Mouse (Mus musculus) yolk sac, embryonic 10.5 days (tissue): ENCODE data around the gene Esm1.
"Not testable (repeated sequence)": the region's sequence is repeated elsewhere in the genome, so short reads cannot be mapped to it uniquely, and the experiment has no call there.

Experiments
- DNase-seq: peaks from one replicate; pipeline ENCODE4 v3.0.0-alpha.2; 2017; ENCODE audit warnings: low spot score

Esm1 gene

DNA sequence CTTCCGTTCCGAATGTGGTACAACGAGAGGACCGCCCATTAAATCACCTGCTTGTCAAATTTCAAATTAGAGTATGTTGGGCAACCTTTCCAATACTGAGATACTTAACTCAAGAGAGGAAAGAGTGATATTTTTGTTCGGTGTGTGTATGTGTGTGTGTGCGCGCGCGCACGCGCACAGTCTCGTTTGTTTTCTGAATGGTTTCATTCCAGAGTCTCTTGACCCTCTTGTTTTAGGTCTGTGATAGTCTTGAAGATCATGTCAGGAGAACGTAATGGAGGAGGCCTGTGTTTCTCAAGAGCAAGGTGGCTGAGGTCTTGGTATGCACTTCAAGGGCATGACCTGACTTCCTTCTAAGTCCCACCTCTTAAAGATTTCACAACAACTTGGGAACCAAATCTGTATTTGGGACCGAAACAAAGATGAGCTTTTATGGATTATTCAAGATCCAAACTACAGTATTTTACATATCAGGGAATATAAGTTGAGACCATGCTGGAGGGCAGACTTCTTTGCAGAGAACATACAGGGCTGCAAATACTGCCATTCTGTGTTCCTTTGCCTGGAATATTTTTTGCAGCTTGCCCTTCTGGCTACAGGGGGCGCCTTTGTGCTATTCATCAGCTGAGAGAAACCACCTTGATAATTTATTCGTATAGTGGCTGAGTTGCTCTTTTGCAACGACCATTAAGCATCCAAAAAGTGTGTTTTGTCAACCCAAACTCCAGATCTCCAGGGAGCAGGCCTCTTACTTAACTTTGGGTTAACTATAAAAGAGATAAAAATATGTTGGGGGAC is 18.4 kb downstream of the Esm1 start:
- no peak for DNase-seq

DNA sequence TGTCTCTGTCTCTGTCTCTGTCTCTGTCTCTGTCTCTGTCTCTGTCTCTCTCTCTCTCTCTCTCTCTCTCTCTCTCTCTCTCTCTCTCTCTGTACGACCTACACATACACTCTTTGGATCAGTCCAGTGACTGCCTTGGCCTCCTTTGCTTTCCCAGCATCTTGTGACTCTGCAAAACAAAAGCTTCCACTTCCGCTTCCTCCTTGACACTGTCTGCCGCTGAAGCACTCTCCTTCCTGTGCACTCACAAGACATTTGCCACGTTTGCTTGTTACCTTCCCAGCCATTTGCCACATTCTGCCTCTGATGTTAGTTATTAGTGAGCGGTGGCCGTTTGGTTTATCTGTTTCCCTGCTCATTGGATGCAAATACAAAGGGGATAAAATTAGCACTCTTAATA is 32.7 kb downstream of the Esm1 start:
- DNase-seq: no peak

DNA sequence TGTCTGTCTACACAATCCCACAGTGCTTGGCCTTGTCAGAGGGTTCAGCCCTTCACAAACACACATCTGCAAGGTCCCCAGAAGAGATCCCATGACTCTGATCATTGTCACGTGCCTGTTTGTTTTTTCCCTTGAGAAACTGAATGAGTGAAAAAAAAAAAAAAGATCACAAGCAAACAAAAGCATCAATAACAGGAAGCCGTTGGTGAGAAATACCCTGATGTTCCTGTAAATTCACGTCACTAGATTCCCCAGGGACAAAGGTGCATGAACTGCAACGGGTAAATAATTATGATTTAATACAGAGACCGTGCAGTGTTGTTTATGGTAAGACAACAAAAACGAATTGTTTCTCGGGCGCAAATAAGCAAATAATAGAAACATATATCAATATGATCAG is 35.6 kb downstream of the Esm1 start:
- no peak for DNase-seq

DNA sequence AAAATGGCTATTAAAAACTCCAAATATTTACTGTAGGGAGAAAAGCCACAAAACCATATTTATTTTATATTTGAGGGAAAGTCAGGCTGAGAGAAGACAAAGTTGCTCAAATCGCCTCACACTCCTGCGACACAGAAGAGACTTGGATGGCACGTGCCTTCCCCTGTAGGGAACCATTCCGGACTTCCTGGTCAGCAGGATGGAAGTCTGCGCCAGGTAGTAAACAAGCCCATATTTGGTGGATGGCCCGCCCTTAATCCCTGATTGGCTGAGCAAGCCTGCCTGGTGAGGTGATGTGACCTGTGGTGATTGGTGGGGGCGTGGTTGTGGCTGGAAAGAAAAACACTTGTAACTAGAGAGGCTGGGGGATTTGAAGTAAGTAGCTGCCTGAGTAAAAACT is 43.1 kb downstream of the Esm1 start:
- DNase-seq: not testable (repeated sequence)

DNA sequence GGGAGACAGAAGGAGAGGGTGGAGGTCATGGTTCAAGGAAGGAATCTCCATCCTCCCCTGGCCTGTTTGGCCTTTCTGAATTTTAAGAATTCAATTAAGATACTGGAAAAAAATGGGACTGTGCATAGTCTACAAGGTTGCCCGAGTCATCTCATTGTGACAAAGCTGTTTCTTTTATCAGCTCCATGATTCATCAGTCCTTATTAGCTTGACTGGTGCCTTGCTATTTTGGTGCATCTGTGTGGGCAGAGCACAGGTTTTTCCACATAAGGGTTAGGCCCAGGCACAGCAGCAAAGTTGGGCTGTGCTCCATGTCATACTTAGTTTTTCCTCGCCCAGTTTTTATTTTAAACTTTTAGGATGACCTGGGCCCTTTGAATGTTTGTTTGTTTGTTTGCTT is 47.3 kb downstream of the Esm1 start:
- DNase-seq: no peak

DNA sequence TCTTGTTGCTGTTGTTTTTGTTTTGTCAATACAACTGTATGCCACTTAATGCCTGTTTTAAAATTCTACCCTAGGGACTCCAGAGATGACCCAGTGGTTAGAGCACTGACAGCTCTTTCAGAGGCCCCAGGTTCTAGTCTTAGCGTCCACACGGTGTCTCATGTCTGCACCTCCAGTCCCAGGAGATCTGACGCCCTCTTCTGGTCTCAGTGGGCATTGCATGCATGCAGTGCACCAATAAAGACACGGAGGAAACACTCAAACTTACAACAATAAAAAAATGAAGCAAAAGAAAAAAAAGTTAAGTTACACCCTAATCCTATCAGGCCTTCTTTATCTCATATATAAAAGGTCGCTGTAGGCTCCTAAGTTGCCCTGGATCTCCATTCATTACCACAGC is 47.7 kb downstream of the Esm1 start:
- no peak for DNase-seq

DNA sequence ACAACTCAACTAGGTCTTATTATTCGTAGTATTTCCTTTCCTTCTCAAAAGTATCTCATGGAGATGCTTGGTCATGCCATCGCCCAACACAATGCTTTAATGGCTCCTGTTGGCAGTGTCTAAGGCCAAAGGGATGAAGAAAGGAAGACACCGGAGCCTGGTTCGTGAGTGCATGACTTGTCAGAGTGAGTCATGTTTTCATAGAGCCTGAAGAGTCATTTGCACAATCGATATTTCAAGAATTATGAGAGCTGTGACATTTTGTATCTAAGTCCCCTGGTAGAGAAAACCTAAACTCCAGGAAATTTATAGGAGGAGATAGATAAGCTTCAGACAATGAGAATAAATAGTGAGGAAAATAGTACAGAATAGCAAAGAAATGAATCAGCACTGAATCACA is 49.8 kb downstream of the Esm1 start:
- DNase-seq: no peak

DNA sequence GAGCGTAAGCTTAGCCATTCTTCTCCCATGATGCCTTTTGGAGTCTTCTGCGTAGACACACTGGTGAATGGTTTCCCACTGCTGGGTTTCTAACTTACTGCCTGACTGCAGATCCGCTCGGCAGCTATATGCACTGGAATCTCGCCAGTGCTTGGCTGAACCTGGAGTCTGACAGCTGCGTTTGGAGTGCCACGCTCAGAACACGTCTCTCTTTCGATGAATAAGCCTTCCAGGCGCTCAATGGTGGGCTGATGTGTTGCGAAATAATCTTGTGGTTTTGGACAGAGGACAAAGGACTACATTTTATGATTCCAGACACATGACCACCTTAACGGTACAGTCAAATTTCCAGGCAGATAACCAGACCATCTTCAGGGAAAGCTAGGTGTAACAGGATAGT is 53.4 kb downstream of the Esm1 start:
- DNase-seq: no peak

DNA sequence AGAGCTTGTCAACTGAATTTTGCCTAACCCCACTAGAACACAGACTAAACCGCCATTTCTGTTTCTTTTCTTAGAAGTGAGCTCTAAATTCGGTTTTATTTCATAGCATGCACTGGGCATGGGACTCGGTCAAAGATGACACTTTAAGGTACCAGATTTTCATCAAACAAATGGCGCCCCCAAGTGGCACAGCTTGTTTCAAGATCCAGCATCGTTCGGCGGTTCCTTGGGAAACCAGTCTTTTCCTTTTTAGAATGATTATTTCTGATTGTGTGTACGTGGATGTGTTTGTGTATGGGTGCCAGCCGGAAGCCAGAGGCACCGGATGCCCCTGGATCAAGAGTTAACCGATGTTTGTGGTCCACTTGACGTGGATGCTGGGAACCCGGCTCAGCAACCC is 55.8 kb downstream of the Esm1 start:
- DNase-seq: no peak

DNA sequence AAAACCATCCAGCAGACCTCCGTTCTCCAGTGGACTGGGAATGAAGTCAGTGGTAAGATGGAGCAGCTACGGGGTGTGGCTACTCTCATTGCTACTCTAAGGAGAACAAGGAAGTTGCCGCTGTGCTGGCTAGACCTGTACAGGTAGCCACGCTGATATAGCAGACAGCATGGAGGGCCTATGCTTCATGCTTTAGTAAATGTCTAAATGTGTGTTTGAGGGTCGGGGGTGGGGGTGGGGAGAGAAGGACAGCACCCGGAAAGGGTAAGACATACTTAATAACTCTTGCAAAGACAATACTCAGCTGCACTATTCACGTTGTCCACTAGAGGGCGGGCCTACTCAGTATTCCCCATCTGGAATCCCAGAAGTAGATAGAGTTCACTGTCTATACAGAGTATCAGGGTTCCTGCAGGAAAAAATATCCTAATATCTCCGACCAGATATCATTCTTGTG is 57.1 kb downstream of the Esm1 start:
- DNase-seq: peak; percentile 54

DNA sequence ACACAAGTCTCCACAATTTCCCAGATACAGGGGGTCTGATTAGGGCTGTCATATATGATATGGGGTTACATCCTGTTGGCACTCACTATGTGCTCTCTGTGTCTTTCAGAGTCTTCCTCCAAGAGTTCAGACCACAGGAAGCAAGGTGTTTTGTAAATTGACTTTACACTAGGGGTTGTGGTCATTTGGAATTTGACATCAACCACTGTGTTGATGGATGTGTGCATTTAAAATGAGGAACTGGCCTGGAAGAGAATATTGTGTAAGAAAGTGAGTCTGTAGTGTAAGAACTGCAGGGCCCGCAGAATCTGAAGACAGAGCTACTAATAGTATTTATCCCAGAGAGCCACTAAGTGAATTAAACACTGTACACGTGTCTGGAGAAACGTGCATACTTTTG is 57.7 kb downstream of the Esm1 start:
- no peak for DNase-seq
